Mouse (Mus musculus): ENCODE measurements around the gene Olfr126.

The Olfr126 gene

DNA sequence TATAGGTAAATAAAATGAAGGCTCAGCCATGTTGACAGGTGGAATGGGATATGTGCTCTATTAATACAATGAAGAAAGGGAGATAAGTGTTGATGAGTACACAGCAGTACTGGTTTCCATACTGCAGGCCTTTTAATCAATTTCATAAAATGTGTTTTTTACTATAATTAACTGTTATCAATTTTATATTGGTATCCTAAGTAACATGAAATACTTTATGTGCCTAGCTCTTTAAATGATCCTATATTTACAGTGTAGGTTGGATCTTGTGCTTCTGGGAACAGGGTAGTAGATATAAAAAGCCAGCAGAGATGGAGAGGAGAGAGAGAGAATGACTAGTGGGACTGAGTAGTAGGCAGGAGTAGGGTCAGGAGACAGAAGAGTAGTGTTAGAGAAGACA, at the start of gene Olfr126:
Gene Olfr126 (plus strand): TSS at position 301 of the 400 bp plus-strand sequence.
- DNase-seq: no peak

DNA sequence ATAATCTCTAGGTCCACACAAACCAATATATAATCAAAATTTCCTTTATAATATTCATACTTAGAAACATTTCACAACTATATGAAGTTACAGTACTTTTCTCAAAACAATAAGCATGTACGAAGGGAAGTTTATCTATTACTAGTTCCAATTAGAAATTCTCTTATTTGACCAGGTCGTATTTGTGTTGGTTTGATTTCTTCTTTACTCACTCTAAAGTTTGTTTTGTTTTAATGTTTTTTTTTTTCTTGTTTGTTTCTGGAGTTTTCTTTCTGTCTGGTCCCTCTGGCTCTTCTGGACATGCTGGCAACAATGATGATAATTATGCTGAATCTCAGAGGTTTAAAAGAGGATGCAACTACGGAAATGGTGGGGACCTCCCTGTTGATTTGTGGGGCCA, 47.7 kb upstream of the Olfr126 start, which contains the start of gene Olfr124:
Gene Olfr124 (plus strand): TSS at position 301 of the 400 bp plus-strand sequence.
- DNase-seq: no peak

DNA sequence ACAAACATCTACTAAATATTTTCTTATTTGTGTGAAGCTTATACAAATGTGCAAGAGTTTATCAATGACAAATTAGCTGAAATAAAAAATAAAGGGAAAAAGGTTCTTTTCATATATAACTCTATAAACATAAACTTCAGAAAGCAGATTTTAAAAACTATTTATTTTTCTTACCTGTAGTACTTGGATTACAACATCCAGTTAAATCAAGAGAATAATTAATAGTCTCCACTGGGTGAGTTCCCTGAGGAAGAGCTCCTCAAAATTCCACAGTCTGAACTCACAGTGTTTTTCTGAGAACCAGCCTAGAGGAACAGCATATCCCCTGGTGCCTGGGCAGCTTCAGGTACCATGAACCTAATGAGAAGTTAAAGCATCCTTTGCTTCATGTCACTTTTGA, 14.6 kb upstream of the Olfr126 start, which contains the start of gene Olfr125:
Gene Olfr125 (plus strand): TSS at position 301 of the 400 bp plus-strand sequence.
- no peak for DNase-seq

DNA sequence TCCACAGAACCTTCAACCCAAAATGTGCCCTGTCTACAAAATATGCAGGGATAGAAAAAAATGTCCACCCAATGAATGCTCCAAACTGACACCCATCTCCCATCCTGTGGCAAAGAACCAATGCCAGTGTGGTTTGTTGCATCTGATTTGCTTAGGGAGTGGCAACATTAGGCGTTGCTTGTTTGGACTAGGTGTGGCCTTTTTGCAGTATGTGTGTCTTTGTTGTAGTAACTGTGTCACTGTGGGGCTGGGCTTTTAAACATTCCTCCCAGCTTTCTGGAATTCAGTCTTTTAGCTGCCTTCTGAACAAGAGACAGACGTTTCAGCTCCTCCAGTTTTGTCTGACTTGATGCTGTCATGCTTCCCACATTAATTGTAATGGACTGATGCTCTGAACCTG, 16.6 kb downstream of the Olfr126 start:
- no peak for DNase-seq

DNA sequence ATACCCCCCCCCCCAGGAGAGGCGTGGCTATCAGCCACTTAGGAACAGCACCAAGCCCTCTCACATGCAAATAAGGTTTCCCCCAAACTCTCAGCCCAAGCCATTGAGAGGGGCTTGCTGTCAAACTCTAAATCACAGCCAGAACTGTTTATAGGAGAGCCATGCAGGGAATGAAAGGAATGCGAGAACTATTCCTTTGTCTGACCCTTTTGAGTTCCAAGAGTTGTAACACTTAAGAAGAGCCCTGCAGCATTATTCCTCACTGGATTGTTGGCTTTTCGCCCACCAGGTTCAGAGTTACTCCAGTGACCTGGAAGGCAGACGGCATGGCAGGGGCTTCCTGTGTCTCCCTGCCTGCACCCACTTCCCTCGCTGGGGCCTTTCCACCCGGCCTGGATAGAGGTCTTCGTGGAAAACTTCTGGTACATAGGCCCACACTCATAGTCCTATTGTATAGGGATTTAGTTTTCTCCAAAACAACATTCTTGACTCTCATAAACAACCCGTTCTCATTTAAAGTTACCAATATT, 22.5 kb downstream of the Olfr126 start:
- no peak for DNase-seq

DNA sequence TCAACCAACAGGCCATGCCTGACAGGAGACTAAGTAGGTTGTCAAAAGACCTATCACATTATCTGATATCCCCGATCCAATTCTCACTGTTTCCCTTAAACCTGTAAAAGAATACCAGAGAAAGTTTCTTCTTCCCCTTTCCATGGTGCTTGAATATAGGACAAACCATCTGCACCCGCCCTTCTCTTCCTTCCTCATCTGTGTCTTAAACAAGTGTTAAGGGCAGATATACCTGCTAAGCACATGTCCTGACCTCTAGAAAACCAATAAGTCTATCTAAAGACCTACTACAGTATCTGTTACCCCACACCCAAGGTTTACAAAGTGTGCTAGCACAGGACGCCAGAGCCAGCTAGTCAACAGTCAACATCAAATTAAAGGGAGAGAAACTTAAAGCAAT, 26.5 kb downstream of the Olfr126 start:
- no peak for DNase-seq

DNA sequence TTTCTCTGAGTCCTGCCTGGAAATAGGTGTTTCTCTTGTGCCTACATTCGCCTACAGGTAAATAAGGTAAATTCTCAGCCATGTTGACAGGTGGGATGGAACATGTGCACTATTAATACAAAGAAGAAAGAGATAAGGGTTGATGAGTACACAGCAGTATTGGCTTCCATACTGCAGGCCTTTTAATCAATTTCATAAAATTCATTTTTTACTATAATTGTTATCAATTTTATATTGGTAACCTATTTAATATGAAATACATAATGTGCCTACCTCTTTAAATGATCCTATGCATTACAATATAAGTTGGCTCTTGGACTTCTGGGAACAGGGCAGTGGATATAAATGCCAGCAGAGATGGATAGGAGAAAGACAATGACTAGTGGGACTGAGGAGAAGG, 52.9 kb downstream of the Olfr126 start, which contains the start of gene Olfr127:
Gene Olfr127 (plus strand): TSS at position 301 of the 400 bp plus-strand sequence.
- no peak for DNase-seq
